Mouse (Mus musculus) midbrain, embryonic 12.5 days (tissue): ENCODE measurements at regions not wholly inside any gene's neighbourhood (a gene's known extent, or its start where the extent isn't known, plus 50 kb on each side); places are given as distances from the start of the nearest gene placed in this dataset.

Source experiments
- ATAC-seq: fragments of 200-750 bp; cut with Nextera tagmentation; 2 replicates; pipeline ENCODE4 v1.8.0; 2017; ENCODE audit warnings: low read depth, moderate TSS enrichment, moderate library complexity; ENCODE audit not compliant: low FRiP score
- H3K27ac ChIP-seq: fragments of 300-500 bp; sonication (generic); replicated peaks from 2 replicates; pipeline ENCODE4 v1.5.1; 2016; ENCODE audit warnings: mild to moderate bottlenecking
- H3K27me3 ChIP-seq: fragments of 300-500 bp; sonication (generic); 2 replicates; pipeline ENCODE4 v1.6.1; 2016; ENCODE audit warnings: mild to moderate bottlenecking
- H3K36me3 ChIP-seq: fragments of 300-500 bp; sonication (generic); 2 replicates; pipeline ENCODE4 v1.6.1; 2016
- H3K4me1 ChIP-seq: fragments of 300-500 bp; sonication (generic); 2 replicates; pipeline ENCODE4 v1.6.1; 2016
- H3K4me2 ChIP-seq: fragments of 300-500 bp; sonication (generic); replicated peaks from 2 replicates; pipeline ENCODE4 v1.6.1; 2016; ENCODE audit warnings: mild to moderate bottlenecking, moderate library complexity
- H3K4me3 ChIP-seq: fragments of 300-500 bp; sonication (generic); 2 replicates; pipeline ENCODE4 v1.5.1; 2016; ENCODE audit warnings: mild to moderate bottlenecking
- H3K9ac ChIP-seq: fragments of 300-500 bp; sonication (generic); replicated peaks from 2 replicates; pipeline ENCODE4 v1.6.1; 2016; ENCODE audit warnings: mild to moderate bottlenecking, moderate library complexity
- H3K9me3 ChIP-seq: fragments of 300-500 bp; sonication (generic); 2 replicates; pipeline ENCODE4 v1.6.1; 2016; ENCODE audit warnings: mild to moderate bottlenecking
- WGBS: fragments of 180-500 bp; shearing (Covaris S2); methylation state at CpG from one replicate; pipeline ENCODE4 v1.1.7; 2016; 5-methylcytosine and 5-hydroxymethylcytosine counted together

DNA sequence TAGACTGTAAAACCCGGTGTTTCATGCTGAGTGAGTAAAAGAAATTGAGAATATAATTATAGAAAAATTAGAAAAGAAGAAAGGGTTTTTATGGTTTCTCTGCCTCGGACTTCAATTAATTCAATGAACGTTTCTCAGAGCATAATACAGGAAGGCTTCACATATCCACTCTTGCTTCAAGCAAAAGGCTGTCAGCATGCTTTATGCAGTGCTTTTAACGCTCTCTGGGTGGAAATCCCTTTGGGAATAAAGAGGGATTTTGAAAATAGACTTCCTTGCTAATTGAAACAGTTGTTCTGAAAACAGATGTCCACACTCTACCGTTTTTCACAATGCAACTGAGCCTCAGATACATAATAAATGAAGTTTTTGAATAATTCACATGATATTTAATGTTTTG is 253.2 kb upstream of the Slitrk6 start:
- Histone ChIP-seq H3K27ac (no peak overlapping the region), H3K9me3 (0 out of 2 replicates have a peak, but pooled peaks cover 4% of the 10 kb centered on the region), H3K36me3 (no peaks in the 10 kb centered on the region), H3K4me3 (no peak overlapping the region), H3K27me3 (no peaks in the 10 kb centered on the region), H3K4me1 (no peaks in the 10 kb centered on the region), H3K4me2 (no peak overlapping the region), H3K9ac (no peak overlapping the region)
- peak; percentile 68; the same call in 1 of the 2 replicates for ATAC-seq
- whole genome bisulfite sequencing = 47% methylated on average over 5 of the region's 5 CpGs
